Mouse (Mus musculus) testis, adult 2 months (tissue): ENCODE measurements at regions not wholly inside any gene's neighbourhood (a gene's known extent, or its start where the extent isn't known, plus 50 kb on each side); places are given as distances from the start of the nearest gene placed in this dataset.

Experiments
- H3K27ac ChIP-seq: fragments of 200-500 bp; 2 replicates; pipeline ENCODE4 v1.5.1; 2012; ENCODE audit warnings: low read depth, low read length; ENCODE audit not compliant: control insufficient read depth, insufficient read depth
- H3K27me3 ChIP-seq: fragments of 200-500 bp; 2 replicates; pipeline ENCODE4 v1.6.1; 2012; ENCODE audit warnings: mild to moderate bottlenecking, low read length, moderate library complexity; ENCODE audit not compliant: control insufficient read depth, insufficient read depth
- H3K36me3 ChIP-seq: fragments of 200-500 bp; 2 replicates; pipeline ENCODE4 v1.6.1; 2012; ENCODE audit warnings: mild to moderate bottlenecking, low read length; ENCODE audit not compliant: control insufficient read depth, insufficient read depth
- H3K4me1 ChIP-seq: fragments of 200-500 bp; 2 replicates; pipeline ENCODE4 v1.6.1; 2012; ENCODE audit warnings: low read length; ENCODE audit not compliant: control insufficient read depth, insufficient read depth
- H3K4me3 ChIP-seq: fragments of 200-500 bp; 2 replicates; pipeline ENCODE4 v1.5.1; 2012; ENCODE audit warnings: low read depth, mild to moderate bottlenecking, low read length, moderate library complexity, mixed read lengths; ENCODE audit not compliant: control insufficient read depth
- CTCF ChIP-seq: fragments of 200-500 bp; IDR thresholded peaks from 2 replicates; pipeline ENCODE4 v1.5.1; 2012; ENCODE audit warnings: low read depth, mild to moderate bottlenecking, inconsistent platforms, low read length, moderate library complexity; ENCODE audit not compliant: control insufficient read depth, insufficient read depth, insufficient replicate concordance
- POLR2A ChIP-seq: fragments of 200-500 bp; IDR thresholded peaks from 2 replicates; pipeline ENCODE4 v1.6.1; 2012; ENCODE audit warnings: low read depth, mild to moderate bottlenecking, inconsistent platforms, low read length, moderate library complexity; ENCODE audit not compliant: control insufficient read depth

- Histone ChIP-seq H3K4me1 (no peaks in the 10 kb centered on the region), H3K4me3 (no peak overlapping the region), H3K36me3 (no peaks in the 10 kb centered on the region), H3K27ac (no peak overlapping the region), H3K27me3 (no peaks in the 10 kb centered on the region)
- TF ChIP-seq POLR2A (no peak), CTCF (no peak)
Measured at GRCm38 (mm10) chr15:59713965-59714739, 302.3 kb downstream of the 4933412E24Rik start.

GRCm38 (mm10) chr15:59712077-59712752 lies 304.2 kb downstream of the 4933412E24Rik start:
- H3K36me3 ChIP-seq: no peaks in the 10 kb centered on the region
- TF ChIP-seq POLR2A: no peak
- no peak for TF ChIP-seq CTCF
- no peak overlapping the region for H3K27ac ChIP-seq
- H3K4me3 ChIP-seq: no peak overlapping the region
- no peaks in the 10 kb centered on the region for H3K27me3 ChIP-seq
- no peaks in the 10 kb centered on the region for H3K4me1 ChIP-seq

GRCm38 (mm10) chr15:59709925-59710324 lies 306.5 kb downstream of the 4933412E24Rik start:
- no peaks in the 10 kb centered on the region for H3K36me3 ChIP-seq
- H3K27me3 ChIP-seq: no peaks in the 10 kb centered on the region
- TF ChIP-seq POLR2A: no peak
- no peak for TF ChIP-seq CTCF
- no peaks in the 10 kb centered on the region for H3K4me1 ChIP-seq
- no peak overlapping the region for H3K4me3 ChIP-seq
- no peak overlapping the region for H3K27ac ChIP-seq

GRCm38 (mm10) chr15:59708402-59708801 lies 308.0 kb downstream of the 4933412E24Rik start:
- no peak overlapping the region for H3K4me3 ChIP-seq
- H3K27ac ChIP-seq: no peak overlapping the region
- TF ChIP-seq POLR2A (no peak), CTCF (no peak)
- H3K36me3 ChIP-seq: no peaks in the 10 kb centered on the region
- no peaks in the 10 kb centered on the region for H3K4me1 ChIP-seq
- H3K27me3 ChIP-seq: no peaks in the 10 kb centered on the region

GRCm38 (mm10) chr15:59707081-59707480 lies 309.3 kb downstream of the 4933412E24Rik start:
- TF ChIP-seq CTCF (no peak), POLR2A (no peak)
- H3K4me1 ChIP-seq: no peaks in the 10 kb centered on the region
- no peak overlapping the region for H3K27ac ChIP-seq
- no peaks in the 10 kb centered on the region for H3K27me3 ChIP-seq
- H3K4me3 ChIP-seq: no peak overlapping the region
- no peaks in the 10 kb centered on the region for H3K36me3 ChIP-seq
